Mouse (Mus musculus) adrenal gland, adult (tissue): ENCODE results near the gene Tbx4.

Experiments
- DNase-seq, 2 experiments: peaks; one replicate each; pipeline ENCODE4 v3.0.0; 2022 to 2023; ENCODE audit warnings: low spot score in 1 of 2; ENCODE audit not compliant: inconsistent age in 2 of 2

Gene Tbx4

GRCm38 (mm10) chr11:85885665-85886428, at the start of gene Tbx4:
Gene Tbx4 (plus strand): TSS chr11:85886422.
- no peak for DNase-seq

GRCm38 (mm10) chr11:85836523-85837290, 49.5 kb upstream of the Tbx4 start:
- peak; percentile 61 to 84 for DNase-seq

GRCm38 (mm10) chr11:85837291-85837647, 49.0 kb upstream of the Tbx4 start:
- DNase-seq = no peak

- DNase-seq = peak; percentile 63 to 85
Measured at GRCm38 (mm10) chr11:85837648-85838423, 48.4 kb upstream of the Tbx4 start.

GRCm38 (mm10) chr11:85838424-85839257, 47.6 kb upstream of the Tbx4 start:
- peak; percentile 42 to 76 for DNase-seq

GRCm38 (mm10) chr11:85839258-85840030, 46.8 kb upstream of the Tbx4 start:
- DNase-seq = no peak

- DNase-seq = peak; percentile 48 to 73
Measured at GRCm38 (mm10) chr11:85840031-85840802, 46.0 kb upstream of the Tbx4 start.

- peak; percentile 39 to 73 for DNase-seq
Measured at GRCm38 (mm10) chr11:85840803-85841145, 45.4 kb upstream of the Tbx4 start.

GRCm38 (mm10) chr11:85841211-85841681, 45.0 kb upstream of the Tbx4 start:
- peak; percentile 32 to 76 for DNase-seq

GRCm38 (mm10) chr11:85841980-85842379, 44.2 kb upstream of the Tbx4 start:
- DNase-seq = peak; percentile 84 to 92

GRCm38 (mm10) chr11:85842596-85843346, 43.5 kb upstream of the Tbx4 start:
- DNase-seq = peak in 1 of 2 experiments; percentile 45

GRCm38 (mm10) chr11:85843347-85843692, 42.9 kb upstream of the Tbx4 start:
- DNase-seq = peak; percentile 88 to 94

GRCm38 (mm10) chr11:85844144-85844965, 41.9 kb upstream of the Tbx4 start:
- peak; percentile 93 to 97 for DNase-seq

GRCm38 (mm10) chr11:85844971-85845370, 41.3 kb upstream of the Tbx4 start:
- no peak for DNase-seq

GRCm38 (mm10) chr11:85845921-85846320, 40.3 kb upstream of the Tbx4 start:
- peak in 1 of 2 experiments; percentile 23 for DNase-seq

- DNase-seq = peak; percentile 52 to 70
Measured at GRCm38 (mm10) chr11:85846509-85846908, 39.7 kb upstream of the Tbx4 start.

GRCm38 (mm10) chr11:85849037-85849436, 37.2 kb upstream of the Tbx4 start:
- peak; percentile 82 to 93 for DNase-seq
